7 mouse cellular contexts compared by ENCODE assay signal in genomic region chr1:46278911-46279565, GRCm38 (mm10).
DNase-seq lines count a peak whose midpoint lies in the region; ATAC-seq and TF ChIP-seq lines count a peak whose summit lies in the region.
"Not testable (repeated sequence)": the region's sequence is repeated elsewhere in the genome, so short reads cannot be mapped to it uniquely, and the experiment has no call there.

No protein-coding gene starts in this region.

- not testable (repeated sequence) for H3K36me3 ChIP-seq in embryonic facial prominence, embryonic 10.5 days (replicated peaks); forebrain, embryonic 14.5 days (ENCODE audit: control insufficient read depth, insufficient read depth, low read length); forebrain, postnatal 0 days (ENCODE audit: insufficient read depth); hindbrain, postnatal 0 days (ENCODE audit: insufficient read depth, low read length); limb, embryonic 12.5 days; lung, embryonic 14.5 days (ENCODE audit: insufficient read depth); neural tube, embryonic 13.5 days

- not testable (repeated sequence) for H3K4me1 ChIP-seq in embryonic facial prominence, embryonic 10.5 days; forebrain, embryonic 14.5 days (ENCODE audit: control insufficient read depth, insufficient read depth, low read length); forebrain, postnatal 0 days (ENCODE audit: insufficient read depth); hindbrain, postnatal 0 days (ENCODE audit: insufficient read depth, low read length); limb, embryonic 12.5 days (replicated peaks); lung, embryonic 14.5 days (ENCODE audit: insufficient read depth); neural tube, embryonic 13.5 days (replicated peaks)

- not testable (repeated sequence) for TF ChIP-seq CTCF in forebrain, postnatal 0 days (IDR thresholded peaks at IDR 0.05; ENCODE audit: low read depth); hindbrain, postnatal 0 days (IDR thresholded peaks at IDR 0.05; ENCODE audit: low read depth); lung, embryonic 14.5 days (IDR thresholded peaks at IDR 0.05; ENCODE audit: low read depth)

- not testable (repeated sequence) for H3K4me3 ChIP-seq in embryonic facial prominence, embryonic 10.5 days; forebrain, embryonic 14.5 days (ENCODE audit: low read depth, low read length); forebrain, postnatal 0 days (ENCODE audit: low read depth, low read length); hindbrain, postnatal 0 days (ENCODE audit: low read length); limb, embryonic 12.5 days (replicated peaks); lung, embryonic 14.5 days (ENCODE audit: low read depth, low read length); neural tube, embryonic 13.5 days

- H3K27ac ChIP-seq in embryonic facial prominence, embryonic 10.5 days (replicated peaks); forebrain, embryonic 14.5 days (ENCODE audit: low read depth, low read length); forebrain, postnatal 0 days (ENCODE audit: low read depth, low read length); hindbrain, postnatal 0 days; limb, embryonic 12.5 days; lung, embryonic 14.5 days (ENCODE audit: low read depth): not testable (repeated sequence)
- peak overlapping the region; percentile 52; the same call in 1 of the 2 replicates for H3K27ac ChIP-seq in neural tube, embryonic 13.5 days (replicated peaks)

- not testable (repeated sequence) for H3K9me3 ChIP-seq in embryonic facial prominence, embryonic 10.5 days; forebrain, embryonic 14.5 days (replicated peaks; ENCODE audit: control insufficient read depth, low read length); forebrain, postnatal 0 days (ENCODE audit: low read length); hindbrain, postnatal 0 days (ENCODE audit: low read length); limb, embryonic 12.5 days; lung, embryonic 14.5 days (ENCODE audit: low read depth, low read length); neural tube, embryonic 13.5 days

- H3K27me3 ChIP-seq in embryonic facial prominence, embryonic 10.5 days (replicated peaks; ENCODE audit: low read depth, poor library complexity, severe bottlenecking); forebrain, embryonic 14.5 days (replicated peaks; ENCODE audit: control insufficient read depth, insufficient read depth, low read length); forebrain, postnatal 0 days (ENCODE audit: insufficient read depth, low read length); hindbrain, postnatal 0 days (ENCODE audit: insufficient read depth, low read length); limb, embryonic 12.5 days; lung, embryonic 14.5 days (ENCODE audit: insufficient read depth, low read length); neural tube, embryonic 13.5 days: not testable (repeated sequence)

- H3K4me2 ChIP-seq in forebrain, embryonic 14.5 days (ENCODE audit: low read length); forebrain, postnatal 0 days (ENCODE audit: low read depth); hindbrain, postnatal 0 days (ENCODE audit: low read depth, low read length); limb, embryonic 12.5 days; lung, embryonic 14.5 days; neural tube, embryonic 13.5 days: not testable (repeated sequence)

- 73% methylated on average over 1 of the region's 1 CpGs for WGBS in embryonic facial prominence, embryonic 10.5 days
- 66% methylated on average over 1 of the region's 1 CpGs for WGBS in forebrain, embryonic 14.5 days
- 51% methylated on average over 1 of the region's 1 CpGs for WGBS in forebrain, postnatal 0 days
- 74% methylated on average over 1 of the region's 1 CpGs for WGBS in hindbrain, postnatal 0 days
- 45% methylated on average over 1 of the region's 1 CpGs for WGBS in limb, embryonic 12.5 days
- 67% methylated on average over 1 of the region's 1 CpGs for whole genome bisulfite sequencing in lung, embryonic 14.5 days
- WGBS in neural tube, embryonic 13.5 days, result 83% methylated on average over 1 of the region's 1 CpGs

- not testable (repeated sequence) for H3K9ac ChIP-seq in forebrain, embryonic 14.5 days (ENCODE audit: low read length); forebrain, postnatal 0 days; hindbrain, postnatal 0 days (replicated peaks; ENCODE audit: low read length); limb, embryonic 12.5 days (replicated peaks); lung, embryonic 14.5 days; neural tube, embryonic 13.5 days

- peak; percentile 20; the same call in 1 of the 2 replicates for ATAC-seq in forebrain, embryonic 14.5 days
- peak; percentile 56; the same call in 1 of the 2 replicates for ATAC-seq in forebrain, postnatal 0 days
- peak; percentile 24; the same call in 1 of the 2 replicates for ATAC-seq in hindbrain, postnatal 0 days
- peak; percentile 81; the same call in 1 of the 2 replicates for ATAC-seq in limb, embryonic 12.5 days (ENCODE audit: insufficient number of reproducible peaks, insufficient read depth, low FRiP score, low TSS enrichment, low read depth)
- ATAC-seq in lung, embryonic 14.5 days (ENCODE audit: insufficient read depth), result peak; percentile 60; the same call in 1 of the 2 replicates
- peak; percentile 63 for ATAC-seq in neural tube, embryonic 13.5 days (ENCODE audit: low read depth)

- DNase-seq in embryonic facial prominence, embryonic 10.5 days (ENCODE audit: low spot score), result peak; percentile 13
- not testable (repeated sequence) for DNase-seq in forebrain, embryonic 14.5 days (ENCODE audit: low spot score); hindbrain, postnatal 0 days (ENCODE audit: low spot score)
- peak; percentile 13 for DNase-seq in forebrain, postnatal 0 days
- DNase-seq in lung, embryonic 14.5 days, result peak; percentile 12

Comparison
In these comparisons a context has a peak if more than half of its experiments do, and no peak if none do; other contexts are left out.
1. ATAC-seq: peak in every context shown above with its lines; median percentile 81 in limb, embryonic 12.5 days; 63 in neural tube, embryonic 13.5 days; 60 in lung, embryonic 14.5 days; 56 in forebrain, postnatal 0 days; 24 in hindbrain, postnatal 0 days; 20 in forebrain, embryonic 14.5 days.